Mouse (Mus musculus) bone marrow macrophage, adult 2 months (primary cell): ENCODE data around the gene E030025P04Rik.

Experiments
- CTCF ChIP-seq: IDR thresholded peaks from 2 replicates; pipeline ENCODE4 v1.5.1; 2012; ENCODE audit warnings: low read depth, mild to moderate bottlenecking, low read length, moderate library complexity
- POLR2A ChIP-seq: IDR thresholded peaks from 2 replicates; pipeline ENCODE4 v1.6.1; 2012; ENCODE audit warnings: mild to moderate bottlenecking, low read depth, low read length, borderline replicate concordance

DNA sequence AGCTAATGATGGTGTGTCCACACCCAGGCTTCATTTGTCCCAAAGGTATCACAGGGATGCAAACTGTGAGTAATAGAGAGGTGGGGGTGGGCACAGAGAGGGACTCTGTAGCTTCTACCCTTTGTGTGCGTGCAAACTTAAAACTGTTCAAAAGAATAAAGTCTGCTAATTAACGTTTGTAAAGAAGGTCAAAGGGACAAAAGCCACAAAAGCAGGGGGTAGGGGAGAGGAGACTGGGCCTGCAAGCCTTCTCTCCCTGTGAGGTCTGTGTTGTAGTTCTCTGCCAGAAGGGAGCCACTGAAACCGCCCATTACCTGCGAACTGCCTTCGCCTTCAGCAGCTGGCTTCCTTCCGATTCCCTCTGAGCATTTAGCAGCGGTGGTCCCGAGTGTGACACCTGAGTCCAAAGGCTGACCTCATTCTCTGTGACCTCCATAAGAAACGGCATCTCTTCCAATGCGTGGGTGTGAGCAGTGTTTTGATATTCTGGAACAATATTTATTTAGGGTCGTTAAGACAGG, 34.3 kb downstream of the E030025P04Rik start:
- TF ChIP-seq POLR2A, result no peak
- no peak for TF ChIP-seq CTCF
